Mouse (Mus musculus) brain, adult 2 months (tissue): ENCODE measurements around the gene Itgb1bp1.

Experiments
- DNase-seq: peaks from one replicate; pipeline ENCODE4 v3.0.0; 2011; ENCODE audit warnings: low read depth, low spot score

The Itgb1bp1 gene

DNA sequence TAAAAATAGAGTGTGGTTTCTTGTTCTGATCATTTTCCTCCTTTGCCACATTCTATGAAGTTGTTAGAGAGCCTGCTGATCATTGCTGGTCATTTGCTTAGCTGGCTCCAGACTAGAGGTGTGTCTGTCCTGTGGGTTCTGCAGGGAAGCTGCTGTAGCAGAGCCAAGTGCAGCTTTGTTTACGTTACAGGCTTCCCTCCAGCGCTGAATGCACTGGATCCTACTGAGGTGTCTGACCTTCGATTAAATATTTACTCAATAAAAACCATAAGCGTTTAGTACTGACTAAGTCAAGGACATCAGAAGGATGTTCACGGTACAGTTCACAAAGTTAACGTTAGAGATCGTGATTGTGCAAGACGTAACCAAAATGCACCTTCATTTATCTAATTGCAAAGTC, 15.8 kb upstream of the Itgb1bp1 start:
- DNase-seq = no peak

DNA sequence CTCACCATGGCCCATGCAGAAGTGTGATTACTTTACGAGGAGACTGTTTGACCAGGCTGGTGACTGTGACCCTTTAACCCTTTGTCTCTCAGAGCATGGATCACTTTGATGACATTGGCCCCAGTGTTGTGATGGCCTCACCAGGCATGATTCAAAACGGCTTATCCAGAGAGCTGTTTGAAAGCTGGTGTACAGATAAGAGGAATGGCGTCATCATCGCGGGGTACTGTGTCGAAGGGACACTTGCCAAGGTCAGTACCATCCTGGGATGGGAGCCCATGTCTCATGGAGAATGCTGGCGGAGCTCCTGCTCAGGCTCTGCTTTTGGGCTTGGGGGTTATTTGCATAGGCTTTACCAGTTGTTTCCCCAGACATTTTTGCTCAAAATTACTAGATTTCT, 15.2 kb upstream of the Itgb1bp1 start:
- no peak for DNase-seq

DNA sequence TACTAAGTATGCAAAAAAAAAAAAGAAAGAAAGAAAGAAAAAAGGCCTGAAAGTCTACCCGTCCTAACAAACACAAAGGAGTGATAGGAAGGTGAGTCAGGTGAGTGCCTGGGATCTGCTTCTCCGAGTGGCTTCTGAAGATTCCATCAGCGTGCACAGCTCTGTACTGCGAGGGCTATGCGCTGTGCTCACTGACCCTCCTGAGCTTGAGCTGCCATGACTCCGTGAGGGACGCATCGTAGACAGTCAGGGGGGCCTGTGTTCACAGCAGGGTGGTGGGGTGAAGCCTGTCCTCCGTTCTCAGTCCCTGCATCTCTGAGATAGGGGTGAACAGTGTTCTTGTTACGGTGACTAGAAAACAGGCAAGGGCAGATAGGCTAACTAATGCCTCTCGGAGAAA, 12.8 kb upstream of the Itgb1bp1 start:
- no peak for DNase-seq

DNA sequence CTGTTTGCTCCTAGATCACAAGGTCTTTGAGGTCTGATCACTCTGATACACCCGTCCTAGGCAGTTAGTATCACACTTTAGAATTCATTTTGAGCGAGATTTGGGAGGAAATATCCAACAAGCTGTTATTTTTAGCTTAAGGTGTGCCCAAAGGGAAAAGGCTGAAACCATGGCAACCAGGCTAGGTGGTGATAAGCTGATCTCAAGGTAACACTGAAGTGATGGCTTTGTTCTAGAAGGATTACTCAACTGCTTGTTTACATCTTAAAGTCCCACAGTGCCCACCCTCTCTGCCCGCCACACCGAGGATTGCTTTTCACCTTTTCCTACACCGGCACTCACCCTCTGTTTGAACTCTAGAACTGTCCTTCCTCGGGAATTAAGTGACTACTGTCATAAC, 3.6 kb upstream of the Itgb1bp1 start:
- DNase-seq = peak; percentile 51

DNA sequence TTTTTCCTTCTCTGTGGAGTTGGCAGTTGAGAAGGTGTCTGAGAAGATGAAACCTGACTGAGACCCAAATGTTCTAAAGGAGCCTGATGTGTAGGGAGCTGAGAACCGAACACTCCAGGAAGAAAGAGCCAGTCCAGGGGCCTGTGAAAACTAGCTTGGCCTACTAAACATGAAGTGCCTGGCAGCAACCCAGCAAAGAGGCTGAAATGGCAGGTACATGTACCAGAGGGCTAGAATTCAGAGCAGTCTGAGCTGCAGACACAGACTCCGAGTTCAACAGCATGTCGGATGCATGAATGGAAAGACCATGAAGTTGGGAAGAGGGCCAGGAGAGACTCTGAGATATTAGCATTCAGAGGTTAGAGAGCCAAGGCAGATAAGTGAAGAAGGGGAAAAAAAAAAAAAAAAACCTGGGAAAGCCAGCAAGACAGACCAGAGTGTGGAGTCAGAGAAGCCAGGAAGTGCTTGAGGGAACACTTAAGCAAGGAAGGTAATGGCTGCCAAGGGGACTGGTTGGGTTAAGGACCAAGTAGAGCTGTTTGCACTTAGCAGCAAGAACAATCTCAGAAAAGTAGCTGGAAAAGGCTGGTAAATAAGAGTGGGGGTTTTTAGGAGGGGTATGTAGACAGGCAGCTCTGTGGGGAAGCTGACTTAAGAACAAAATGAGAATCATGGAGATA, 2.8 kb upstream of the Itgb1bp1 start:
- no peak for DNase-seq

DNA sequence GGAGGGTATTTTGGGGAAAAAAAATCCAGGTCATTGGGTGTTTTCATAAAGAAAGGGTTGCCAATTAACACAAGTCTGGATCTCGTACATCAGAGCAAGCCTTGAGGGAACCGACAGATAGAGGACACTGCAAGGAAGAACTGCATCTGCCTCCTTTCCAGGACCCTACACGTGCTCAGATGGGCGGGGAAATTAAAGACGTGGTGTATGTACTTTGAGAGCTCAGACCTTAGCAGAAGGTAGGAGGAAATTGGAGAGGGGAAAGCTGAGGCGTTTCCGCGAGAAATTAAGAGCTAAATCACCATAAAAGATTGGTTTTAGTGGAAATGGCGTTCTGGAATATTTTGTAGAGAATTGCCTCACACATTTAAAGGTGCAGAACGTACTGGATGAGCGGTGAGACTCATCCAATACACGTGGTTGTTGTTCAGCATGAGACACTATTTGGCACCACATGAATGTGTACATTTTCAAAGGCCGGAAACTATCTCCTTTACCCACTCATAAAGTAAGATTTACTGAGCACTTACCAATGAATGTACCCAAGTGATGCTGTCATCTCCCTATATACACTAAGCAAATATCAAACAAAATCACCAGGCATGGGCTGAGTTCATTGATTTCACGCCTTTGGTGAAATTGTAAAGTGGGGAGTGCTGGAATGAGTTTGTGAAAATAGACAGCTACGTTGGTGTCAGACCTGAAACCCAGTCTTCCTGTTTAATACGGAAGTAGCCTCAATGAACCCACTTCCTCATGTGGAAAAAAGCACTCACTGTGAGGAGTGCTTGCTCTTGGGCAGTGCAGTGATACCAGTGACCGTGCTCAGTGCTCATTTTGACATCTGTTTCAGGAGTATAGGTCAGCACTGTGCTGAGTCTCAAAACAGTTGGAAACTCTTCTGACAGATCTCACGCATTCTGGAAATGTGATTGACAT, 897 bp upstream of the Itgb1bp1 start:
- DNase-seq = peak; percentile 45

DNA sequence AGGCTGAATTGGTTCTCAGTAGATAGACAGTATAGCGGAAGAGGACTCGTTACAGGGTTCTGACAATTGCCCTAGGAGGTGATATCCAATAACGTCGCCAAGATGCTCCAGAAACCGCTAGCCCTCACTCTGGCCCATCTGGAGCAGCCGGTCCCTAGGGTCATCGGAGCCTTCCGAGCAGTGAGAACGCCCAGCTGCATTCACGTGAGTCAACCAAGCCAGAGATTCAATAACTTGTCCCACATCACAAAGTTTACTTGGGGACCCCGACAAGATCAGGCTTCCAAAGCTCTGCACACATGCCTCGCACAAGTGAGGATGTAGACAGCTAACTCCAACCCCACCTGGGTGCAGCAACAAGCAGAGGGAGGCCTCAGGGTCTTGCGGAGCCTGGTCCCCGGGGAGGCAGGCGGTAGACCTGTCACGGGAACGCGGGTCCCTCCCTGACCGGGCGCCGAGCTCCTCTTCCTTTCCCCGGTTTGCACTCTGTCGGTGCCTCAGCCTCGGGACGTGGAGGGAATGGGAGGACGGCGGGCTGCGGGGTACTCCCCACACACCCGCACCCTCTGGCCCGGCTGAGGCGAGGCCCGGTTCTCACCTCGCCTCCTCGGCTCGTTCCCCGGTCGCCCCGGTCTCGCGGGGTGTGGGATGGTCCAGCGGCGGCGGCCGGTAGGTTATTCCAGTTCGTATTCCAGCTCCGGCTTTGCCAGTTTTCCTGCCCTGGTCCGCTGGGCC, 409 bp downstream of the Itgb1bp1 start:
- no peak for DNase-seq

DNA sequence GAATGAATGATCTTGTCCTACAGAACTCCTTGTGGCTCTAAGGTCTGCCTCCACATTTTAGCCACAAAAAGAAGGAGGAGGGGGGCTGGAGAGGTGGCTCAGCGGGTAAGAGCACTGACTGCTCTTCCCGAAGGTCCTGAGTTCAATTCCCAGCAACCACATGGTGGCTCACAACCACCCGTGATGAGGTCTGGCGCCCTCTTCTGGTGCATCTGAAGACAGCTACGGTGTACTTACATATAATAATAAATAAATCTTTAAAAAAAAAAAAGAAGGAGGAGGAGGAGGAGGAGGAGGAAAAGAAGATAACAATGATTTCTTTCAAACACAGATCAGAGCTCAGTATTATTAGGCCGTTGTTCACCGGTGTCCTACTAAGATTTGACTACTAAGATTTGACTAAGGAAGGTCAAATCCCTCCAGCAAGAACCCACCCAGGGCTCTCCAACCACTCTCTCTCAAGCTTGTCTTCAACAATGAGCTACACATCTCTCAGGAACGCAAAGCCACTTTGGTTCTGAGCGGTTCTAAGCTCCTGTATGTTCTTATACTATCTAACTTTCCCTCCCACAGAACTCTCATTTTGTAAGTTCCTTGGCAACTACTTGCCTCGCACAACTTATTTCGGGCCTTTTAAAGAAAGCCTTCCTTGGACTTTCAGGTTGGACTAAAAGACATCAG, 1.2 kb downstream of the Itgb1bp1 start, which contains the start of gene Cpsf3:
Gene Cpsf3 (plus strand): TSS at position 631 of the 681 bp plus-strand sequence.
- DNase-seq = no peak

DNA sequence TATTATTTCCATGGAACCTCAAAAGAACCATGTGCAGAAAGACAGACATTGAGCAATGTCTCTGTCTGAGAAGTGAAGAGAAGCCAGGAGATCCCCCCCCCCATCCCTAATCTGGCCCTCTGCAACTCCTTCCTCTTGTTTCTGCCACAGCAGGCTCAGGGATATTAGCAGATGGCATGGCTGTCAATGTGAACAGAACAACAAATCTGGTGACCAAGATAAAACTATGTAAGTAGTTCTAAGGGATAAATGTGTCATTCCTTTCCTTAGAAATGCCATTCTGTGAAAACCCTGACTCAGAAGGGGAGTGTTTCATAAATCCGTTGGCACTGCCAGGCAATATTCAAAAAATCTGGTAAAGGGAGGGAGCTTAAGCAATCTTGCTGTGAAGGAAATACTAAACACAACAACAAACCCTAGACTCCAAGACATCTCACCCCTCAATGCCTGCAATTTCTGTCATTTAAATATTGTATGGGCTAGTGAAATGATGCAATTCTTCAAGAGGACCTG, 8.7 kb downstream of the Itgb1bp1 start:
- DNase-seq = peak; percentile 67

DNA sequence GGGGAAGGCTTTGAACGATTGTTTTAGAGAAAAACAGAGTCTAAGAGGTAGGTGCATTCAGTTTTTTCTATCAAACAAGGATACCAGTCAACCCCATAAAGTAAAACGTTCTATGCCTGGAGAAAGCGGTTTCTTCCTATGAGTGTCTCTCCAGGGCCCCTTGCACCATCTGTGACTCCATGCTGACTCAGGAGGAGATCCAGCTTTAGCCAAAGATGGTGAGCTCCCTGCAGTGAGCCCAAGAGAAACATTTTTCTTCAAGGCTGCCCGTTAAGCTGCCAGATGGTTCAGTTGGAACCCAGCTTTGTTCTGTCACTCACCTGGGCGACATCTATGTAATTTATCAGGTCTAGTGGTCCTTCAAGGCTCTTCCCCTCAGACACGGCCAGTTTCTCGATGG, 11.6 kb downstream of the Itgb1bp1 start:
- peak; percentile 88 for DNase-seq

DNA sequence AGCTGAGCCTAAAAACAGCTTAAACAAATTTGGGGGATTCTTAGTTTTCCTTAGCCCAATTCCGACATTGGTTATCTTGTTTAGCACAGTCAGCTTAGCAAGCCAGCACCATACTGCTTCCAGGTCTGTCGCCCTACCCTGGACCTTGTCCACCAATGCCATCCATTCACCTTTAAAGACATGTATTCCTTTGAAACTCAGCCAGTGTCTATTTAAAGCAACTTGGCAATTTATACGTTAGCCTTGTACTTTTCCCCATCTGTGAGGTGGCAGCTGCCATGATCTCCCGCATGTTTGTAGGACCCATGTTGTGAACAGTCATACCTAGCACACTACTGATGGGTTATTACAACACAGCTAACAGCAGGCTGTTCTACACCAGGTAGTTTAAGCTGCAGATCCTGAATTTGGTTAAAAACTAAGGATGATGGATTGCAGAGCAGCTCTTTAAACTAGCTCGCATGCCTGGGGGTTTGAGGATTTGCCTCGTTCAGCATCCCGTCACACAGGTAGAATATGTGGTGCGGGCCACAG, 17.9 kb downstream of the Itgb1bp1 start:
- peak; percentile 83 for DNase-seq

DNA sequence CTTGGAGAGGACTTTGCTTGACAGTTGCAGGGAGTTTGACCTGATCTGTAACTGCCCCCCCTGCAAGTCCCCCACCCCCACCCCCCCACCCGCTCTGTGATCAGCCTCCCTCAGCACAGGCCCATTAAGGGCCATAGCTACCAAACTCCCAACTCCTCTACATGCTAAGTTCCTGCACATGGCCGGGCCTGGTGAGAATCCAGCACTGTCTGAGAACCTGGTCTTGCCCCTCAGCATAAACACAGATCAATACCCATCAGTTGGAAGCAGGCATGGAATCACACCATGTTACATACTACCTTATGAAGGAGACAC, 19.3 kb downstream of the Itgb1bp1 start:
- DNase-seq = no peak

DNA sequence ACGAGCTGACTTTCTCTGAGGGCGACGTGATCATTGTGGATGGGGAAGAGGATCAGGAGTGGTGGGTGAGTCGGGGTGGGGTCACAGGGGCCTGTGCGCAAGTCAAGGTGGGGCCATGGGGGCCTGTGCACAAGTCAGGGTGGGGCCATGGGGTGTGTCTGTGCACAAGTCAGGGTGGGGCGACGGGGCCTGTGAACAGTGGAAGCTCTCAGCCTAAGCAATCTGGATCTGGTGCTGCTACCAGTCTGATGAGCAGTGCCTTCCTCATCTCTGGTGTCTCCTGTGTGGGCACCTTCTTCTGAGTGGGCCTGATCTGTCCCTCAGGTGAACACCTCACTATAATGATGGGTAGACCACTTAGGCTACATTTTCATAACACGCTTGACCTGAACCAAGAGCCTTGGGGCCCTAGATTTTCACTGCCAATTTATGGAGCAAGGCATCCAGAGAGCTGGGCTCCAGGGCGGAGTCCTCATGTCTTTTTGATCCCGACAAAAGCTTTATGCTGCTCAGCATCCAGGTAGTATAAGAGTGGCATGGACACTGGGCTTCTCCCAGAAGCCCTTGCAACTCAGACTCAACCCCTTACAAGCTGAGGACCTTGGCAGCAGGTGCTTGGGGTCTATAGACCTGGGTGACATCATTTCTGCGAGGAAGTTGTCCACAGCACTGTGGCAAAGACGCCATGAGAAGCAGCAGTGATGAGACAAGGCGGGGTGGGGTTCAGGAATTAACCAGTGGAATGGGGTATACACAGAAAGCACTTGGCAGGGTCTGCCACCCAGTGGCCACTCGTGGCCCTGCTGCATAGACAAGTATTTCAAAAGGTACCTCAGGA, 19.9 kb downstream of the Itgb1bp1 start:
- DNase-seq = peak; percentile 83

DNA sequence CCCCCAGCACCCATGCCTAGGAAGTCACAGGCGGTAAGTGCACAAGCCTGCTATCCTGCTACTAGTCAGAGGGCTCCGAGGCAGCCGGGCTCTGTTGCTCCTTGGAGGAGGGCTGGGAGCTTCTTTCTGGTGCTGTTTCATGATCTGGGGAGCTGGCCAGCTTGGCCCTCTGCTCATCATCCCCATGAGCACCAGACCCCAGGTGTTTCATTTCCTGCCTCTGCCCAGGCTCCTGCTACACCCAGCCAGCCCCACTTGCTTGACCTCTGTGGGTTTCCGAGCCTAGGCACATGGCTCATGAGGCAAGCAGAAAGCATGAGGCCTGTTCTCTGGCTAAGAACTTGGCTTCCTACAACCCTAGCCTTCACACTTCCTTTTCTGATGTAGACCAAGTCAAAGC, 20.6 kb downstream of the Itgb1bp1 start:
- DNase-seq = no peak

DNA sequence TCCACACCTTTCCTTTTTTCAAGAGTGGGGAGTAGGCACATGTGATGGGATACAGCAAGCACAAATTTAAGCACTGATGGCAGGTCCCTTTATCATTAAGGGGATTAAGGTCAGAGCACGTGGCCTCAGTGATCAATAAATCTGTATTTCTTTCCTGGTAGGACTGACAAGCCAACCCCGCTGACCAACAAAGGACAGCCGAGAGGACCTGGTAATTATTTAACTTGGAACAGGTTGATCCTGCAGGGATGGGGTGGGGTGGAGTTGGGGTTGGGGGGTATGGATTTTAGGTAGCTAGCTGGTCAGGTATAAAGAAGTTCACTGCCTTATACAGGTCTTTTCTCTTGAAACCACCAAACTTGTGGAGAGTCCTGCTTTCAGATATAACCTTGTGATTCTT, 21.1 kb downstream of the Itgb1bp1 start:
- no peak for DNase-seq

DNA sequence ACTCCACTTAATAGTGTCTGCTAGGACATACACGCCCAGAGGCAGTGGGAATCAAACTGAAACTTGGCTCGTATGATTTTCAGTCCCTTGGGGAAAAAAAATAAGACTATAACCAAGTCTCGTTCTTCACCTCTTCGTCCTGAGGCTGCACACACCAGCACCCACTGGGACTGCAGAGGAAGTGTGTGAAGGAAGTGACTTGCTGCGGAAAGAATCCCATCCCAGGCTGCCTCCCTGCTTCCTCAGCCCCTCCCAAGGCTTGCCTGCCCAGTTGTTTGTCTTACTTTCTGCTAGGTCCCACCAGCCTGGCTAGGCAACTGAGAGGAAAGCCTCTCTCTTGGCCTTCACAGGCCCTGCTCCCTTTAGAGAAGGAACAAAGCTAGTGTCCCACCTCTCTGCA, 21.8 kb downstream of the Itgb1bp1 start:
- no peak for DNase-seq

DNA sequence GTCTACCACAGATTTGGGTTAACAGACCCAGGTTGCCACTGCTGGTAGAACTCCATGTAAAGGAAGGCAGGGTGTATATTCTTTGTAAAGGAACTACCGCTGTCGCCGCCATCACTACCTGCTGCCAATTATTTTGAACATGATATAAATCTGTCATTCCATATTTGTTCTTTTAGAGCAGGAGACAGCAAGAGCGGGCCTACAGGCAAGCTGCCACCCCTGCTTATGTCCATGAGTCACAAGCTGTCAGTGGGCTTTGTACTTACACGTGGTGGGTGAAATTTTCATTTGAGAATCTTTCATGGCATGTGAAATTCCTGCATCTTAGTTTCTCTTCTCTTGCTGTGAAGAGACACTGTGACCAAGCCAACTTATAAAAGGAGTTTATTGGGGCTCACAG, 22.8 kb downstream of the Itgb1bp1 start:
- DNase-seq = peak; percentile 70

DNA sequence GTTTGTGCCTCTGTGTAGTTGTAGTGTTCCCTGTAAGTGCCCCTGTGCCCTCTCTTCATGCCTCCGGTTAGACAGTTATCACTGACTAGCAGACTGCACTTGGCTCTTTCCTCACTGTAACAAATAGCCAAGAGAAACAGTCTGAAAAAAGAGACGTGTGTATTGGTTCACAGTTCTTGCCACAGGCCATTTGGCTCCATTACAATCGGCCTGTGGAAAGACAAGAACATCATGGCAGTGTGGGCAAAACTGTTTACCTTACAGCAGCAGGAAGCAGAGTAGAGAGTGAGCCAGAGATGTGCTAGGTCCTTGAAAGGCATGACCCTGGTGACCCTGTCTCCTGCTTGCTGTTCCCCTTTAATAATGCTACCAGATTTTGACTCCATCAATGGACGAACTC, 24.6 kb downstream of the Itgb1bp1 start:
- DNase-seq = no peak

DNA sequence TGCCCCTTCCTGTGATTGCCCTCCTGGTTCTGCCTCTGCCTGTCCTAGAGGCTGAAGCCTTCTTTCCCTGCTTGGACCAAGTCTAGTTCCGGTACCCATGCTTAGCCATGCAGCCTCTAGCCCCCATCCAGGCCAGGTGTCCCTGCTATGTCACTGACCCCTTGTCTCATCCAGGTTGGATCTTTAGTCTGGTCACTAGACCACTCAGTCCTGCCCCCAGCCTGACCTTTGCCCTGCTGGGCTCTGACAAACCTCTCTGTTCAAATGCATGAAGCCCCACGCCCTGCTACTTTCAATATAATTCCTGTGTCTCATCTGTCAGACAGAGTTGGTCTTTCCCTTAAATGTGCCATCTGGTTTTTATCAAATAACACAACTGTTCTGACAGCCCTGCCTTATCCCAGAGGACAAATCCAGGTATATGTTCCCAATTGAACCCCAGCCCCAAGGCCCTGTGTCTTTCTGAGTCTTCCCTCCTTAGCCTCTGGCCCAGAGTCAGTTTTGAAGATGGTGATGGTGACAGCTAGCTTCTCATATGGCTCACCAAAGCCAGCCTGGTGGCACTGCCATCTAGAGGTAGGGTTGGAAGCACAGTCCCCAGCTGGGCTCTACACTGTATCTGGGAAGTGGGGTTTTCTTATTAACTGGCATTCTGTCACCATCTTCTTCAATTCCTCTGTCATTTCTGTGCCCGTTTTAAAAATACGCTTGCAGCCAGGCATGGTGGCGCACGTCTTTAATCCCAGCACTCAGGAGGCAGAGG, 25.4 kb downstream of the Itgb1bp1 start:
- DNase-seq = peak; percentile 54
